Mouse (Mus musculus) heart, postnatal 14 days (tissue): ENCODE measurements around the gene Gm20388. TPM values are rescaled to one million over a fixed set of nuclear protein-coding genes. Genes with fewer than 3 reads are reported as not detected.

Experiments
- DNase-seq, 2 experiments: peaks; one replicate each; pipeline ENCODE4 v3.0.0; 2021 to 2022
- intact Hi-C: fragments of 180-260 bp; cut with DNase I; formaldehyde crosslinking; loops from one replicate; pipeline ENCODE4 v1.15.1; 2025
- total RNA-seq, 2 experiments: library from RNA; stranded (reverse); gene quantifications; 2 replicates each; pipeline ENCODE4 v1.2.3; 2021

Gene Gm20388
- total RNA-seq, 2 experiments from 2014 or later: 0.24 TPM; not detected in 1

DNA sequence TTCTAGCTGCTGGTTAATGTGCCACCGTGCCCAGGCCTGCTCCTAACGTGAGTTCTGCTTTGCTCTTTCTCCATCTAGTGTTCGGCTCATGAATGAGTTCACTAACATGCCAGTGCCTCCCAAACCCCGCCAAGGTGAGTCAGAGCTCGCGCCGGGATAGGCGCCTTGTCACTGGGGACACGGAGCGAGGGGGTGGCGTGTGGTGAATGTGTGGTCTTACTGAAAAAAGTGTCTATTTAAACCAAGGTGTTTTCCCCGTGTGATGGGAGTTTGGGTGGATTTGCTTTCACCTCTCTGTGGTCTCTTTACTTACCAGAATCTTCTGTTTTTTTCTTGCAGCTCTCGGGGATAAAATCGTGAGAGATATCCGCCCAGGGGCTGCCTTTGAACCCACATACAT, 37.7 kb downstream of the Gm20388 start:
- DNase-seq: no peak
- intact Hi-C loops: loop anchor here (10.0 kb wide), 1 partner anchor 206 kb away; no protein-coding TSS in a partner anchor

DNA sequence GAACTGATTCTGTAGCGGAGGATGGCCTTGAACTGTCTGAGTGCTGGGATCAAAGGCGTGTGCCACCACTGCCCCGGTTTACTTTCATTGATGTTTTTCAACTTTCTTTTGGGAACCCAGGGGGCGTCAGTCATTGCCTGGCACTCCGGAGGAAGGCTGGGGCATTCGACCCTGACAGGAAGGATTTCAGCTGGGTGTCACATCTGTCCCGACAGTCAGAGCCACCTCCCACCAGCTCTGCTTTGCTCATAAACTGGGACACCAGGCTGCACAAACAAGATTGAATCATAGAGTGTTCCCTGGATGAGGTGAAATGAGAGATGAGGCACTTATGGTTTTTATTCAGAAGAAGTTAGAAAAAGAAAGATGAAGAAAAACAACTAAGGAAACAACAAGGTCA, 41.6 kb downstream of the Gm20388 start:
- intact Hi-C loops: no loop called here
- no peak for DNase-seq

- intact Hi-C loops: no loop called here
- DNase-seq: no peak
Measured at GRCm38 (mm10) chr8:119952747-119953146, 42.1 kb downstream of the Gm20388 start.

- intact Hi-C loops: no loop called here
- no peak for DNase-seq
Measured at GRCm38 (mm10) chr8:119955333-119955732, 44.7 kb downstream of the Gm20388 start.

DNA sequence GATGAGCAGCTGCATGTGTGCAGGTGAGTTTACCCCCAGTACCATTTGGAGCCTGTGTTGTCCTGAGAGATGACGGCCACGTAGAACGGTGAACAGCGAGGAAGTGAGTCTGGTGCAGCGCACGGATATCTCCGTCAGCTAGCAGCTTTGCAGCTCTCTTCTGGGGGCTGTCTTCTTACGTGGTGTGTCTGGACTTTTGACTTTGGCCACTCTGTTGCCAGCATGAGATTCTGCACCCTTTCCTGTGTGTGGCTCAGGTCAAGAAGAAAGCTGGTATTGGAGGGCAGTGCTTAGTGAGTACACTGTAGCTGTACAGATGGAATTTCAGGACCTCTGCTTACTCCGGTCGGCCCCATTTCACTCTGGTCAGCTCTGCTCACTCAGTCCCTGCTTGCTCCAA, 47.4 kb downstream of the Gm20388 start:
- intact Hi-C loops: no loop called here
- DNase-seq: no peak

DNA sequence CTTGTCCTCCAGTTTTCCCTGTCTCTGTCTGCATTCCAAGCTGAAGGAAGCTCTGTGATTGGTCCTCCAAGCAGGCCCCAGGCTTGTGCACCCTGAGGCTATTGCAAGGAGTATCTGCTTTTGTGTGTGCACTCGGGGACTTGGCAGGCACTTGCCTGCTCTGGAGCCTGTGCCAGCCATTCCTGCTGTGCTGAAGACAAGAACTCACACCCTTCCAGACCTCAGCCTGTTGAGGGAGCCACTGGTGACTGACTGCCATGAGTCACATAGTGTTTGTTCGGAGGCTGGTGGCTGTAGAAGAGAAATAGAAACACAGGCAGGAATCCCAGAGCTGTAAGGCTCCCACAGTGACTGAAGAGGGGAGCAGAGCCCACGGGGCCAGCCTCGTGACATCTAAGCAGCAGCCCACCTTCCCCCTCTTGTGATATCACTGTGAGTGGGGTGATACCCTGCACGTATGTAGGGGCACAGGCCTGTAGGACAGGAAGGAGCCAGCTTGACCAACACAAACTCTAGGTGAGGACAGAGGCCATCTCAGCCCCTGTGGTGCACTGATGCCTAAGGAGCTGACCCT, 50.0 kb downstream of the Gm20388 start:
- DNase-seq: peak; percentile 55 to 58
- intact Hi-C loops: no loop called here

GRCm38 (mm10) chr8:119964859-119965258, 54.2 kb downstream of the Gm20388 start:
- intact Hi-C loops: no loop called here
- DNase-seq: no peak

DNA sequence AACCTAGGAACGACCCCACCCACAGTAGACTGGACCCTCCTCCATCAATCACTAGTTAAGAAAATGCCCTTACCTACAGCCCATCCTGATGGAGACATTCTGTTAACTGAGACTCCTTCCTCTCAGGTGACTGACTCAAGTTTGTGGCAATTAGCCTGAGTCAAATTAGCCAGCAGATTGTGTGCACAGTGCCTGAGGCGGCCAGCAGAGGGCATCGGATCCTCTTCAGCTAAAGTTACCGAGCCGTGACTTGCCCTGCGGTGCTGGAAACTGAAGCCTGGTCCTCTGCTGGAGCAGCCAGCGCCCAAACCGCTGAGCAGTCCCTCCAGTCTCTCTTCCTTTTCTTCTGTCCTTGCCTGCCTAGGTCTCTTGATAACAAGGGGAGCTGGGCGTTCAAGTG, 56.8 kb downstream of the Gm20388 start:
- intact Hi-C loops: no loop called here
- no peak for DNase-seq

GRCm38 (mm10) chr8:119970169-119970568, 59.5 kb downstream of the Gm20388 start:
- intact Hi-C loops: no loop called here
- no peak for DNase-seq

- DNase-seq: no peak
- intact Hi-C loops: no loop called here
Measured at GRCm38 (mm10) chr8:119972558-119972957, 61.9 kb downstream of the Gm20388 start.

- intact Hi-C loops: no loop called here
- no peak for DNase-seq
Measured at GRCm38 (mm10) chr8:119978770-119979381, 68.2 kb downstream of the Gm20388 start.

DNA sequence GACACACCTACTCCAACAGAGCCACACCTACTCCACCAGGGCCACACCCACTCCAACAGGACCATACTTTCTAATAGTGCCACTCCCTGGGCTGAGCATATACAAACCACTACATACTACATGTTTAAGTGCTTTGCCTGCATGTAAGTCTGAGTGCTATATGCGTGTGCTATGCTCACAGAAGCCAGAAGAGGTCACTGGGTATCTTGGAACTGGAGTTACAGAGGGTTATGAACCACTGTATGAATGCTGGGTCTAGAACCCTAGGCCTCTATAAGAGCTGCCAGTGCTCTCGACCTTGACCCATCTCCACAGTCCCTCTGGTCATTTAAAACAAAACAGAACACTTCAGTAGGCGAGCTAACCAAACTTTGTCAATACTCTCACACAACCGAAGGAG, 70.6 kb downstream of the Gm20388 start:
- intact Hi-C loops: loop anchor here (5.0 kb wide), 1 partner anchor 39 kb away; no protein-coding TSS in a partner anchor
- DNase-seq: no peak

DNA sequence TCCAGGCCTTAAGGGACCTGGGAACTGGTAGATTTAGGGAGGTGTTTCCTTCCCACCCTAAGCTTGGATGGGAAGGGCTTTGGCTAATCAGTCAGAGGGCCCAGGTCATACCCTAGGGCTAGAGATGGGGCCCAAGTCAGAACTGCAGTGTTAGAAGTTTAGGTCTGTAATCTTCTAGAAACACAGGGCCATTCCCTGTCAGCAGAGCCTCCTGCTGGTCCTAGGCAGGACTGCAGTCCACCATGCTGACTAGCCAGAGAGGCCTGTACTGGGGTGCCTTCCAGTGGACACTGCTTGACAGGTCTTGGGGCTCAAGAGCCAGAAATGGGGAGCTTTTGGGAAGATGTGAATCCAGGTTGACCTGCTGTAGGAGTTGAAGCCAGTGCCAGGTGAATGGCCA, 73.4 kb downstream of the Gm20388 start:
- intact Hi-C loops: loop anchor here (5.0 kb wide), 1 partner anchor 42 kb away; no protein-coding TSS in a partner anchor
- DNase-seq: no peak

- no peak for DNase-seq
- intact Hi-C loops: no loop called here
Measured at GRCm38 (mm10) chr8:119986174-119986573, 75.5 kb downstream of the Gm20388 start.

DNA sequence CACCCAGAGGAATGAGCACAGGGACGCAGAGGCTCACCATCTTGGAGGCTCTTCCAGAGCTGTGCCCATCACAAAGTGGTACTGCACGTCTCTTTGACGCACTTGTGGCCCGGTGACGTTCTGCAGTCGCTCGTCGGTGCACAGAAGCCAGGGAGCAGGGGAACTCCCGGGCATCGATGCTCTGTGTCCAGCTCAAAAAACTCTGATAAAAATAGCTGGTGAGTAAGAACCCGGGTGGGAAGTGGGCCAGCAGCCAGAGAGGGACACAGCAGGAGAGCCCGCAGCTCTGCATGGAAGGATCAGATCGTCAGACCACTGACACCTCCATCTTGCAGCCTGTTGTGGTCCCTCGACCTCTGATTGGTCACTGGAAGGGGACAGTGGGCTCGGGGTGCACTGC, 77.4 kb downstream of the Gm20388 start:
- intact Hi-C loops: no loop called here
- DNase-seq: peak; percentile 31 to 45

DNA sequence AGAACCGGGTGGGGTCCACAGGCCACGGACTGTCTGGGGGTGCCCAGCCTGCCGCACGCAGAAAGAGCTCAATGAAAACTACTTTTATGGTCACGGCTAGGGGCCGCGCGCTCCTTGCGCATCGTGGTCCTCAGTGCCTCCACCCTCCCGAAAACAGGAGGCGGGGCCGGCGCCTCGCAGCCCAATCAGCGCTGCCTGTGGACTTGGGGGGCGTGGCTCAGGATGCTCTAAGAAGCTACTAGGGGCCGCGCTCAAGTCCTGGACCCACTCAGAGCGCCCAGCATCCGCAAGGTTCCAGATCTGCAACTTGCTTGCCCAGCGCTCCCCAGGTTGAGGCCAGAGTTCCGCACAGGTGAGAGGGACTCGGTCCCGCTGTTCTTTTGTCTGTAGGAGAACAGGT, 81.6 kb downstream of the Gm20388 start, which contains the start of gene Crispld2:
Crispld2 (plus strand) TSS at position 190 of the 400 bp plus-strand sequence.
- peak; percentile 85 to 86 for DNase-seq
- intact Hi-C loops: loop anchor here (5.0 kb wide), 1 partner anchor 80 kb away; no protein-coding TSS in a partner anchor

GRCm38 (mm10) chr8:119994114-119994513, 83.5 kb downstream of the Gm20388 start:
- intact Hi-C loops: loop anchor here (5.0 kb wide), 1 partner anchor 78 kb away; no protein-coding TSS in a partner anchor
- no peak for DNase-seq

GRCm38 (mm10) chr8:119994556-119994955, 83.9 kb downstream of the Gm20388 start:
- intact Hi-C loops: loop anchor here (5.0 kb wide), 1 partner anchor 78 kb away; no protein-coding TSS in a partner anchor
- no peak for DNase-seq

- DNase-seq: no peak
- intact Hi-C loops: no loop called here
Measured at GRCm38 (mm10) chr8:119997266-119997665, 86.6 kb downstream of the Gm20388 start.

DNA sequence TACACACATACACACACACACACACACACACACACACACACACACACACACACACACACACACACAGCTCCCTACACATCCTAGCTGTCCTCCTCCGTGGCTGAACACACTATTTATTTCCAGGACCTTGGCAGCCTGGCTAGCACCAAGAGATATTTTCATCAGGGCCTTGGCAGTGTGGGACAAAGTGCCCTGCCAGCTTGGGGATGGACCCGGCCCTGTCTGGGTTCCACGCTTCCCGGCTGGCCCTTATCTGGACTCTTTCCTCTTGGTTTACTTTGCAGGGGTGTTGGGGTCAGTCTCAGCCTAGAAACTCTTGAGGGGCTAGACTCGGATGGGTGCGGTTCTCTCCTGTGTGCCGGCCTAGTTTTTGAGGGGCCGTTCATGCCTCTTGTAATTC, 89.8 kb downstream of the Gm20388 start:
- peak in 1 of 2 experiments; percentile 52 for DNase-seq
- intact Hi-C loops: no loop called here

- intact Hi-C loops: no loop called here
- DNase-seq: no peak
Measured at GRCm38 (mm10) chr8:120001712-120002111, 91.1 kb downstream of the Gm20388 start.

GRCm38 (mm10) chr8:120002348-120002747, 91.7 kb downstream of the Gm20388 start:
- intact Hi-C loops: no loop called here
- DNase-seq: no peak
